Mouse (Mus musculus) cerebellum, adult 11 months (tissue): ENCODE results near the gene Ppp1r1a.

Experiments
- DNase-seq: peaks from one replicate; pipeline ENCODE4 v3.0.0; 2022

The Ppp1r1a gene

GRCm38 (mm10) chr15:103537822-103538213 is at the start of gene Ppp1r1a:
Gene Ppp1r1a, minus strand, starts transcription at chr15:103538003.
- peak; percentile 32 for DNase-seq

GRCm38 (mm10) chr15:103585876-103586275 is 48.1 kb upstream of the Ppp1r1a start:
- DNase-seq: no peak

GRCm38 (mm10) chr15:103564981-103565380 is 27.2 kb upstream of the Ppp1r1a start, which contains the start of gene Glycam1:
Gene Glycam1, minus strand, starts transcription at chr15:103565081.
- DNase-seq: no peak

GRCm38 (mm10) chr15:103552096-103552690 is 14.4 kb upstream of the Ppp1r1a start:
- DNase-seq: no peak

GRCm38 (mm10) chr15:103551053-103551452 is 13.2 kb upstream of the Ppp1r1a start:
- DNase-seq: no peak

- no peak for DNase-seq
These were observed 11.7 kb upstream of the Ppp1r1a start for GRCm38 (mm10) chr15:103549475-103549874.

GRCm38 (mm10) chr15:103547983-103548382 is 10.2 kb upstream of the Ppp1r1a start:
- DNase-seq: no peak

GRCm38 (mm10) chr15:103542526-103542925 is 4.7 kb upstream of the Ppp1r1a start:
- no peak for DNase-seq

GRCm38 (mm10) chr15:103540646-103541045 is 2.8 kb upstream of the Ppp1r1a start:
- DNase-seq: no peak

- no peak for DNase-seq
These were observed 1.5 kb upstream of the Ppp1r1a start for GRCm38 (mm10) chr15:103539259-103539658.

GRCm38 (mm10) chr15:103537011-103537821 is 587 bp downstream of the Ppp1r1a start:
- DNase-seq: no peak

GRCm38 (mm10) chr15:103536456-103536855 is 1.3 kb downstream of the Ppp1r1a start:
- DNase-seq: no peak

- no peak for DNase-seq
These were observed 2.0 kb downstream of the Ppp1r1a start for GRCm38 (mm10) chr15:103535786-103536185.

- DNase-seq: no peak
These were observed 2.8 kb downstream of the Ppp1r1a start for GRCm38 (mm10) chr15:103535030-103535429.

- no peak for DNase-seq
These were observed 3.7 kb downstream of the Ppp1r1a start for GRCm38 (mm10) chr15:103534054-103534620.

- DNase-seq: peak; percentile 52
These were observed 7.4 kb downstream of the Ppp1r1a start for GRCm38 (mm10) chr15:103530372-103530771.

- no peak for DNase-seq
These were observed 14.6 kb downstream of the Ppp1r1a start for GRCm38 (mm10) chr15:103523156-103523555.

- no peak for DNase-seq
These were observed 15.2 kb downstream of the Ppp1r1a start for GRCm38 (mm10) chr15:103522458-103523099.

GRCm38 (mm10) chr15:103519386-103520378 is 18.1 kb downstream of the Ppp1r1a start:
- no peak for DNase-seq

GRCm38 (mm10) chr15:103518600-103519385 is 19.0 kb downstream of the Ppp1r1a start:
- no peak for DNase-seq

GRCm38 (mm10) chr15:103514914-103515313 is 22.9 kb downstream of the Ppp1r1a start:
- DNase-seq: no peak
